Mouse (Mus musculus) CH12.LX (cell line): ENCODE measurements around the gene Atp2b2.

ENCODE experiments used
- CTCF ChIP-seq, 2 experiments: IDR thresholded peaks in 1 of 2; conservative IDR thresholded peaks in 1 of 2; 2 replicates each; pipeline ENCODE4 v1.5.1; 2011 to 2012; ENCODE audit warnings: low read depth in 2 of 2, low read length in 2 of 2, improper control_type of control experiment in 1 of 2, inconsistent platforms in 1 of 2, mild to moderate bottlenecking in 1 of 2, moderate library complexity in 1 of 2
- E2F4 ChIP-seq: IDR thresholded peaks from 2 replicates; pipeline ENCODE4 v1.6.1; 2011; ENCODE audit warnings: low read depth, low read length, improper control_type of control experiment; ENCODE audit not compliant: insufficient replicate concordance
- ELF1 ChIP-seq: IDR thresholded peaks from 2 replicates; pipeline ENCODE4 v1.6.1; 2014; ENCODE audit warnings: low read depth, mild to moderate bottlenecking, inconsistent platforms, low read length, improper control_type of control experiment
- EP300 ChIP-seq: IDR thresholded peaks from 2 replicates; pipeline ENCODE4 v1.6.1; 2011; ENCODE audit warnings: low read length, improper control_type of control experiment
- HCFC1 ChIP-seq: IDR thresholded peaks from 2 replicates; pipeline ENCODE4 v1.6.1; 2012; ENCODE audit warnings: low read depth, mild to moderate bottlenecking, inconsistent platforms, low read length, improper control_type of control experiment
- JUND ChIP-seq: conservative IDR thresholded peaks from 2 replicates; pipeline ENCODE4 v1.6.1; 2011; ENCODE audit warnings: low read depth, low read length, improper control_type of control experiment
- MEF2A ChIP-seq: IDR thresholded peaks from 2 replicates; pipeline ENCODE4 v1.6.1; 2014; ENCODE audit warnings: low read depth, mild to moderate bottlenecking, inconsistent platforms, low read length, improper control_type of control experiment, borderline replicate concordance
- MXI1 ChIP-seq: IDR thresholded peaks from 2 replicates; pipeline ENCODE4 v1.6.1; 2011; ENCODE audit warnings: mild to moderate bottlenecking, low read depth, low read length, improper control_type of control experiment
- POLR2A ChIP-seq: IDR thresholded peaks from 2 replicates; pipeline ENCODE4 v1.6.1; 2011; ENCODE audit warnings: low read depth, mild to moderate bottlenecking, improper control_type of control experiment, low read length
- POLR2AphosphoS2 ChIP-seq: IDR thresholded peaks from 2 replicates; pipeline ENCODE4 v1.6.1; 2011; ENCODE audit warnings: low read depth, low read length, improper control_type of control experiment
- SMC3 ChIP-seq: IDR thresholded peaks from 2 replicates; pipeline ENCODE4 v1.6.1; 2011; ENCODE audit warnings: low read depth, low read length, improper control_type of control experiment
- TBP ChIP-seq: conservative IDR thresholded peaks from 2 replicates; pipeline ENCODE4 v1.6.1; 2011; ENCODE audit warnings: low read depth, low read length, improper control_type of control experiment
- ZC3H11A ChIP-seq: IDR thresholded peaks from 2 replicates; pipeline ENCODE4 v1.6.1; 2012; ENCODE audit warnings: low read depth, mild to moderate bottlenecking, inconsistent platforms, low read length, improper control_type of control experiment
- ZKSCAN1 ChIP-seq: IDR thresholded peaks from 2 replicates; pipeline ENCODE4 v1.6.1; 2012; ENCODE audit warnings: low read depth, inconsistent platforms, low read length, improper control_type of control experiment, borderline replicate concordance

DNA sequence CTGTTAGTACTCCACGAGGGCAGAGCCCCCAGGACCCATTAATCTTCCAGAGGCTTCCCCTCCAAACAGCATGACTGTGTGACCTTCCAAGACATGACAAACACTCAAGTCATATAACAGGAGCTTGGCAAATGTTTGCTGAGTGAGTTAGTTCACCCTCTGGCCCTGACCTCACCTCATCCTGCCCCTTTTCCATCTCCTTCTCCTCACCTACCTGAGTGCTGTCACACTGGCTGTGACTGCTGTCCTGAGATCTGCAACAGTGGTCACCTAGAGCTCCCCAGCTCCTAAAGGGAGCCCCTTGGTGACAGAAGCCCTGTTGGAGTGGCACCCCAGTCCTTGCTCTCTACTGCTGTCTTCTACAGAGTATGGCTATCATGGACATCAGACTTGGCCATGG, 31.8 kb upstream of the Atp2b2 start:
- TF ChIP-seq ZKSCAN1 (no peak), ZC3H11A (no peak), POLR2A (no peak), CTCF (conservative IDR thresholded peaks at IDR 0.05 in 1 of 2, IDR thresholded peaks at IDR 0.05 in 1 of 2; ENCODE audit: low read depth in 2 of 2, low read length in 2 of 2) (no peak), EP300 (no peak), MEF2A (no peak), POLR2AphosphoS2 (no peak), JUND (no peak), HCFC1 (no peak), MXI1 (no peak), ELF1 (no peak), TBP (no peak), SMC3 (no peak), E2F4 (no peak)
